Comparison of ENCODE assay signal across 31 mouse cellular contexts in genomic region chr5:46103350-46103749, GRCm38 (mm10).
"Had no signal": no experiment of that assay in that cellular context is flagged by ENCODE, and none has a peak within 500 bp of the region (broad histone marks: within the 10 kb centered on the region; RNA-seq: fewer than 3 reads in every experiment).

No protein-coding gene starts in this region.

- H3K4me3 ChIP-seq: limb, embryonic 10.5 days; limb, embryonic 12.5 days; limb, embryonic 13.5 days; limb, embryonic 15.5 days; liver, embryonic 12.5 days; liver, embryonic 13.5 days; liver, embryonic 15.5 days; lung, embryonic 15.5 days; megakaryocyte, embryonic 14.5 days; midbrain, embryonic 10.5 days; midbrain, embryonic 12.5 days; midbrain, embryonic 13.5 days; midbrain, embryonic 15.5 days; myocyte had no signal

- H3K4me2 ChIP-seq: limb, embryonic 12.5 days; limb, embryonic 13.5 days; limb, embryonic 15.5 days; liver, embryonic 11.5 days; liver, embryonic 12.5 days; liver, embryonic 13.5 days; liver, embryonic 15.5 days; lung, embryonic 14.5 days; lung, embryonic 15.5 days; midbrain, embryonic 11.5 days; midbrain, embryonic 12.5 days; midbrain, embryonic 13.5 days; midbrain, embryonic 15.5 days had no signal

- H3K27ac ChIP-seq: limb, embryonic 10.5 days; limb, embryonic 12.5 days; limb, embryonic 13.5 days; limb, embryonic 15.5 days; liver, embryonic 12.5 days; liver, embryonic 13.5 days; liver, embryonic 14.5 days; liver, embryonic 15.5 days; lung, embryonic 15.5 days; macrophage; midbrain, embryonic 10.5 days; midbrain, embryonic 12.5 days; midbrain, embryonic 13.5 days; midbrain, embryonic 15.5 days had no signal

- H3K27me3 ChIP-seq: limb, embryonic 12.5 days; limb, embryonic 13.5 days; limb, embryonic 15.5 days; liver, embryonic 12.5 days; liver, embryonic 13.5 days; liver, embryonic 15.5 days; lung, embryonic 15.5 days; megakaryocyte, embryonic 14.5 days; midbrain, embryonic 12.5 days; midbrain, embryonic 13.5 days; midbrain, embryonic 15.5 days had no signal

- DNase-seq: left cerebral cortex, postnatal 4 days; liver; liver, embryonic 13.5 days; liver, postnatal 0 days; lung, adult 18-20 months; lung, adult 2 months; lung, embryonic 14.5 days; lung, postnatal 10 days; lung, postnatal 14 days; lung, postnatal 36 days; lung, postnatal 4 days; midbrain, embryonic 14.5 days had no signal

- H3K9ac ChIP-seq: limb, embryonic 12.5 days; limb, embryonic 13.5 days; limb, embryonic 15.5 days; liver, embryonic 12.5 days; liver, embryonic 13.5 days; liver, embryonic 14.5 days; liver, embryonic 15.5 days; liver, postnatal 0 days; lung, embryonic 14.5 days; lung, embryonic 15.5 days; midbrain, embryonic 12.5 days; midbrain, embryonic 13.5 days; midbrain, embryonic 15.5 days had no signal

- ATAC-seq: liver, embryonic 12.5 days; liver, postnatal 0 days; lung, postnatal 0 days; midbrain, embryonic 13.5 days; midbrain, embryonic 15.5 days; midbrain, embryonic 16.5 days had no signal

- H3K4me1 ChIP-seq: limb, embryonic 10.5 days; limb, embryonic 12.5 days; limb, embryonic 13.5 days; limb, embryonic 15.5 days; liver, embryonic 12.5 days; liver, embryonic 13.5 days; liver, embryonic 15.5 days; lung, embryonic 15.5 days; megakaryocyte, embryonic 14.5 days; midbrain, embryonic 10.5 days; midbrain, embryonic 12.5 days; midbrain, embryonic 13.5 days; midbrain, embryonic 15.5 days had no signal

- H3K36me3 ChIP-seq: limb, embryonic 10.5 days; limb, embryonic 12.5 days; limb, embryonic 13.5 days; limb, embryonic 15.5 days; liver, embryonic 12.5 days; liver, embryonic 13.5 days; liver, embryonic 15.5 days; lung, embryonic 15.5 days; midbrain, embryonic 10.5 days; midbrain, embryonic 12.5 days; midbrain, embryonic 13.5 days; midbrain, embryonic 15.5 days had no signal

- H3K9me3 ChIP-seq: limb, embryonic 10.5 days; limb, embryonic 12.5 days; limb, embryonic 13.5 days; limb, embryonic 15.5 days; liver, embryonic 12.5 days; liver, embryonic 13.5 days; liver, embryonic 15.5 days; lung, embryonic 15.5 days; megakaryocyte, embryonic 14.5 days; midbrain, embryonic 10.5 days; midbrain, embryonic 12.5 days; midbrain, embryonic 13.5 days; midbrain, embryonic 15.5 days had no signal
